Mouse (Mus musculus) heart, postnatal 14 days (tissue): ENCODE results near the gene Amigo1. TPM values are rescaled to one million over a fixed set of nuclear protein-coding genes. Genes with fewer than 3 reads are reported as not detected.

Source experiments
- total RNA-seq, 2 experiments: library from RNA; stranded (reverse); gene quantifications; 2 replicates each; pipeline ENCODE4 v1.2.3; 2021

Gene Amigo1
- total RNA-seq, 2 experiments from 2014 or later: 9.0 to 10.1 TPM

Other genes starting within 250 kb of the Amigo1 start
- gene Gstm6, start 242.6 kb upstream of the Amigo1 start, total RNA-seq: 1 to 10 TPM; 1.8 to 2.2 TPM
- gene Gstm3, start 217.1 kb upstream of the Amigo1 start, total RNA-seq: not detected
- 10 to 100 TPM; 53.0 to 70.5 TPM for gene Gstm2, start 199.9 kb upstream of the Amigo1 start, total RNA-seq
- gene Gstm1, start 168.4 kb upstream of the Amigo1 start, total RNA-seq: 100 to 1,000 TPM in 1 of 2 experiments, 10 to 100 TPM in 1; 94.2 to 113 TPM
- gene Gstm4, start 141.4 kb upstream of the Amigo1 start, total RNA-seq: 10 to 100 TPM in 1 of 2 experiments, 1 to 10 TPM in 1; 9.2 to 10.1 TPM
- gene Ampd2, start 99.7 kb upstream of the Amigo1 start, total RNA-seq: 1 to 10 TPM; 7.5 to 8.7 TPM
- gene Gnat2, start 93.5 kb upstream of the Amigo1 start, total RNA-seq: under 1 TPM in 1 of 2 experiments, not detected in 1; 0.34 TPM
- 10 to 100 TPM; 25.0 to 30.2 TPM for gene Gnai3, start 40.2 kb upstream of the Amigo1 start, total RNA-seq
- gene Gpr61, start 31.5 kb upstream of the Amigo1 start, total RNA-seq: not detected
- 1 to 10 TPM; 5.0 to 5.1 TPM for gene Cyb561d1, start 14.9 kb downstream of the Amigo1 start, total RNA-seq
- 1 to 10 TPM; 2.9 to 3.0 TPM for gene Atxn7l2, start 24.6 kb downstream of the Amigo1 start, total RNA-seq
- gene Sypl2, start 40.3 kb downstream of the Amigo1 start, total RNA-seq: under 1 TPM; 0.36 to 0.46 TPM
- 10 to 100 TPM; 58.9 to 62.4 TPM for gene Psma5, start 70.6 kb downstream of the Amigo1 start, total RNA-seq
- gene Sort1, start 97.7 kb downstream of the Amigo1 start, total RNA-seq: 10 to 100 TPM; 19.8 to 24.1 TPM
- 10 to 100 TPM; 18.9 to 53.7 TPM for gene Mybphl, start 178.6 kb downstream of the Amigo1 start, total RNA-seq
- gene Psrc1, start 197.5 kb downstream of the Amigo1 start, total RNA-seq: 1 to 10 TPM; 1.1 to 1.7 TPM
- 1 to 10 TPM; 5.4 to 5.9 TPM for gene Celsr2, start 229.2 kb downstream of the Amigo1 start, total RNA-seq